Mouse (Mus musculus): ENCODE measurements around the gene Mark4. TPM values are rescaled to one million over a fixed set of nuclear protein-coding genes. Genes with fewer than 3 reads are reported as not detected.

Gene Mark4
- polyA plus RNA-seq, 1 experiment: 14.6 TPM

GRCm38 (mm10) chr7:19378049-19378448 is 80.6 kb downstream of the Mark4 start:
- 87% methylated on average over 8 of the region's 8 CpGs for WGBS

GRCm38 (mm10) chr7:19376019-19376418 is 82.6 kb downstream of the Mark4 start:
- no peaks in the 10 kb centered on the region for H3K27me3 ChIP-seq (ENCODE audit: control insufficient read depth, insufficient read depth, low read length)
- DNase-seq (ENCODE audit: low read depth in 1 of 2, low spot score in 2 of 2): no peak
- no peaks in the 10 kb centered on the region for H3K36me3 ChIP-seq (ENCODE audit: control insufficient read depth, insufficient read depth, low read length)
- TF ChIP-seq CTCF (IDR thresholded peaks at IDR 0.05; ENCODE audit: extremely low read depth, insufficient read depth, insufficient read length, insufficient replicate concordance) (no peak), POLR2A (IDR thresholded peaks at IDR 0.05; ENCODE audit: low read depth, low read length) (no peak)
- no peak overlapping the region for H3K27ac ChIP-seq (ENCODE audit: insufficient read depth, low read length)
- WGBS: 94% methylated on average over 4 of the region's 4 CpGs
- no peak overlapping the region for H3K4me3 ChIP-seq (ENCODE audit: extremely low read depth, insufficient read depth, insufficient read length)
- no peaks in the 10 kb centered on the region for H3K4me1 ChIP-seq (ENCODE audit: control insufficient read depth, insufficient read depth, insufficient read length)

More at GRCm38 (mm10) chr7:19378049-19378448, 80.6 kb downstream of the Mark4 start:
- Histone ChIP-seq H3K36me3 (ENCODE audit: control insufficient read depth, insufficient read depth, low read length) (no peaks in the 10 kb centered on the region), H3K4me3 (ENCODE audit: extremely low read depth, insufficient read depth, insufficient read length) (no peak overlapping the region), H3K27me3 (ENCODE audit: control insufficient read depth, insufficient read depth, low read length) (no peaks in the 10 kb centered on the region), H3K4me1 (ENCODE audit: control insufficient read depth, insufficient read depth, insufficient read length) (no peaks in the 10 kb centered on the region), H3K27ac (ENCODE audit: insufficient read depth, low read length) (no peak overlapping the region)
- no peak for TF ChIP-seq POLR2A (IDR thresholded peaks at IDR 0.05; ENCODE audit: low read depth, low read length)
- TF ChIP-seq CTCF (IDR thresholded peaks at IDR 0.05; ENCODE audit: extremely low read depth, insufficient read depth, insufficient read length, insufficient replicate concordance): no peak
- DNase-seq (ENCODE audit: low read depth in 1 of 2, low spot score in 2 of 2): no peak

GRCm38 (mm10) chr7:19375368-19375767 is 83.3 kb downstream of the Mark4 start:
- Histone ChIP-seq H3K27ac (ENCODE audit: insufficient read depth, low read length) (no peak overlapping the region), H3K4me1 (ENCODE audit: control insufficient read depth, insufficient read depth, insufficient read length) (no peaks in the 10 kb centered on the region), H3K4me3 (ENCODE audit: extremely low read depth, insufficient read depth, insufficient read length) (no peak overlapping the region), H3K27me3 (ENCODE audit: control insufficient read depth, insufficient read depth, low read length) (no peaks in the 10 kb centered on the region), H3K36me3 (ENCODE audit: control insufficient read depth, insufficient read depth, low read length) (no peaks in the 10 kb centered on the region)
- 77% methylated on average over 18 of the region's 18 CpGs for WGBS
- TF ChIP-seq CTCF (IDR thresholded peaks at IDR 0.05; ENCODE audit: extremely low read depth, insufficient read depth, insufficient read length, insufficient replicate concordance): no peak
- TF ChIP-seq POLR2A (IDR thresholded peaks at IDR 0.05; ENCODE audit: low read depth, low read length): no peak
- DNase-seq (ENCODE audit: low read depth in 1 of 2, low spot score in 2 of 2): no peak

Other genes with a start within 250 kb of the Mark4 start
- gene Gpr4, start 246.3 kb downstream of the Mark4 start, polyA plus RNA-seq (2012; rRNA removed): 6.5 and 9.3 TPM in 2 replicates
- gene Opa3, start 230.5 kb downstream of the Mark4 start, polyA plus RNA-seq (2012; rRNA removed): 14.7 and 17.7 TPM in 2 replicates
- 335 and 437 TPM in 2 replicates for gene Vasp, start 187.0 kb downstream of the Mark4 start, polyA plus RNA-seq (2012; rRNA removed)
- 2.1 and 3.3 TPM in 2 replicates for gene Ppm1n, start 178.8 kb downstream of the Mark4 start, polyA plus RNA-seq (2012; rRNA removed)
- gene Rtn2, start 176.2 kb downstream of the Mark4 start, polyA plus RNA-seq (2012; rRNA removed): 7.7 and 9.1 TPM in 2 replicates
- 1.6 and 1.9 TPM in 2 replicates for gene Fosb, start 148.8 kb downstream of the Mark4 start, polyA plus RNA-seq (2012; rRNA removed)
- 28.2 and 29.9 TPM in 2 replicates for gene Ercc1, start 114.0 kb downstream of the Mark4 start, polyA plus RNA-seq (2012; rRNA removed)
- gene Cd3eap, start 99.3 kb downstream of the Mark4 start, polyA plus RNA-seq (2012; rRNA removed): 5.8 and 5.9 TPM in 2 replicates
- 2.2 and 2.5 TPM in 2 replicates for gene Ppp1r13l, start 99.1 kb downstream of the Mark4 start, polyA plus RNA-seq (2012; rRNA removed)
- 51.8 and 62.2 TPM in 2 replicates for gene Ercc2, start 76.8 kb downstream of the Mark4 start, polyA plus RNA-seq (2012; rRNA removed)
- gene Klc3, start 54.7 kb downstream of the Mark4 start, polyA plus RNA-seq (2012; rRNA removed): 2.3 and 3.9 TPM in 2 replicates
- 0.62 and 0.92 TPM in 2 replicates for gene Ckm, start 54.0 kb downstream of the Mark4 start, polyA plus RNA-seq (2012; rRNA removed)
- 7.1 and 7.7 TPM in 2 replicates for gene Exoc3l2, start 4.5 kb upstream of the Mark4 start, polyA plus RNA-seq (2012; rRNA removed)
- gene Bloc1s3, start 49.5 kb upstream of the Mark4 start, polyA plus RNA-seq (2012; rRNA removed): 8.8 and 13.9 TPM in 2 replicates
- gene Trappc6a, start 49.6 kb upstream of the Mark4 start, polyA plus RNA-seq (2012; rRNA removed): 54.4 and 75.5 TPM in 2 replicates
- 2.2 and 2.3 TPM in 2 replicates for gene Nkpd1, start 59.0 kb upstream of the Mark4 start, polyA plus RNA-seq (2012; rRNA removed)
- 56.2 and 71.0 TPM in 2 replicates for gene Ppp1r37, start 104.3 kb upstream of the Mark4 start, polyA plus RNA-seq (2012; rRNA removed)
- 20.9 and 33.0 TPM in 2 replicates for gene Zfp296, start 118.5 kb upstream of the Mark4 start, polyA plus RNA-seq (2012; rRNA removed)
- 94.7 and 143 TPM in 2 replicates for gene Gemin7, start 118.8 kb upstream of the Mark4 start, polyA plus RNA-seq (2012; rRNA removed)
- 102 and 186 TPM in 2 replicates for gene Clasrp, start 145.7 kb upstream of the Mark4 start, polyA plus RNA-seq (2012; rRNA removed)
- gene Relb, start 170.6 kb upstream of the Mark4 start, polyA plus RNA-seq (2012; rRNA removed): 76.9 and 114 TPM in 2 replicates
- gene Clptm1, start 206.2 kb upstream of the Mark4 start, polyA plus RNA-seq (2012; rRNA removed): 76.3 and 78.9 TPM in 2 replicates
- gene Apoc2, start 219.1 kb upstream of the Mark4 start, polyA plus RNA-seq (2012; rRNA removed): 1.2 and 5.5 TPM in 2 replicates
- gene Gm44805, start 222.6 kb upstream of the Mark4 start, polyA plus RNA-seq (2012; rRNA removed): not detected in 2 replicates
- gene Apoc4, start 222.7 kb upstream of the Mark4 start, polyA plus RNA-seq (2012; rRNA removed): 0.25 and 0.28 TPM in 2 replicates
- gene Apoc1, start 233.8 kb upstream of the Mark4 start, polyA plus RNA-seq (2012; rRNA removed): 4.3 and 6.7 TPM in 2 replicates
- 1,613 and 1,762 TPM in 2 replicates for gene Apoe, start 240.4 kb upstream of the Mark4 start, polyA plus RNA-seq (2012; rRNA removed)

Data from spleen, adult 2 months (tissue).